Mouse (Mus musculus) layer of hippocampus, adult 9-11 months (tissue): Measurements from ENCODE around the gene Dtnb.

ENCODE experiments used
- DNase-seq: peaks from one replicate; pipeline ENCODE4 v3.0.0; 2022

The Dtnb gene

GRCm38 (mm10) chr12:3739749-3740704 is 167.8 kb downstream of the Dtnb start:
- no peak for DNase-seq

- no peak for DNase-seq
Observed at GRCm38 (mm10) chr12:3740705-3741081, 168.5 kb downstream of the Dtnb start.

DNA sequence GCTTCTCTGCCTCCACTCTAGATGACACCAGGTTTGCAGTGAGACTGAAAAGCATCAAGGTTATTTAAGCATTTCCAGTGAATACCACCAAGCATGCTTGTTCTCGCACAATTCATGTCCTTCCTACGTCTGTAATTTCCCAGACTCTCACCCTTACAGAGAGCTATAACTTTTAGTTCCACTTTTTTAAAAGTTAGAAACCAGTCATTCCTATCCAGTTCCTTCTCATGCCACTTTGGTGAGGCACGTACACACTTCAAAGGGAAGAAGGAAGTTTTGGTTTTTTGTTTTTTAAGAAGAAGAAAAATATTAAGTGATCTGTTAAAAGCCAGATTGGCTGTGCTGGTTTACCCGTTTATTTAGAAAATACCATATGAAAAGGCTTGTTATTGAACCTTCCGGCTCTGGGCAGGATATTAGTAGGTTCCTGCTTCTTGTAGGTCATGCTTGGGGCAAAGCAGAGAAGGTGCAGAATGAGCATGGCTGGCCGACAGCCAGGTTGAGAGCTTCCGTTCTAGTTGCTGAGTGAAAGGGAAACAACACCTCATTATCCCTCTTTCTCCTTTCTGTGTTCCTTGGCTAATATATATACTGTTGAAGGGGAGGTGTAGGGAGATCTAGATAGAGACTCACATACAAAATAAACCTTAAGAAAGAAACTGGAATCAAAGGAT is 173.4 kb downstream of the Dtnb start:
- DNase-seq = peak; percentile 42

- DNase-seq = no peak
Observed at GRCm38 (mm10) chr12:3746369-3746768, 174.2 kb downstream of the Dtnb start.

DNA sequence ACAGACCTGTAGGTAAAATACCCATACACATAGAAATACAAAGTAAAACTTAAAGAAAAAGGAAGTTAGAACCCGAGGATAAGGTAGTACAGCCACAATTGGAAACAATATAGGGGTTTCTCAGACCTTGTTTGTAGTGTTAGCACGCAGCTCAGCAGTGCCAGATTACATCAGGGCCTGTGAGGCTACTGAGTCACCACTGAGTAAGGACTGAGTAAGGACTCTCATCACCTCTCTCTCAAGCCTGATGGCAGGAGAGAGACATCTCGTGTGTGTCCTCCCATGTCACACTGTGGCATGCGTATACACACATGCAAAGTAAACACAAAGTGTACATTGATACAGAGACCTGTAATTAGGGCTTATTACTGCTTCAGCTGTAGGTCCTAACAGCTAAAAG is 175.4 kb downstream of the Dtnb start:
- no peak for DNase-seq

- no peak for DNase-seq
Observed at GRCm38 (mm10) chr12:3755522-3755921, 183.3 kb downstream of the Dtnb start.

DNA sequence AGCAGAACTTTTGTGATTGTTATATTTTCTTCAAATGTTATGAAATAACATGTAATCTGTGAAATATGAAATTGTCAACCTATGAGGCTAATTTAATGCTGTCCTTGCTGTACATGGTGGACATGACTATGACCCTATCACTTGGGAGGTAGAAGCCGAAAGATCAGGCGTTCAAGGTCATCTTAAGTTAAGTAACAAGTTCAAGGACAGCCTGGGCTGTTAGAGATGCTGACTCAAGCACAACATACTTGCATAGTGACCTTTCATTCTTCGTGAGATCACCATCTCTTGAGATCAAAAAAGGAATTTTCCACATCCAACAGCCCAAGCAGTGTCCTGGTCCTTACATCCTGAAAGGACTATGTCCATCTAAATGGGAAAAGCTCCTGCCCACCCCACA is 184.0 kb downstream of the Dtnb start:
- DNase-seq = no peak

DNA sequence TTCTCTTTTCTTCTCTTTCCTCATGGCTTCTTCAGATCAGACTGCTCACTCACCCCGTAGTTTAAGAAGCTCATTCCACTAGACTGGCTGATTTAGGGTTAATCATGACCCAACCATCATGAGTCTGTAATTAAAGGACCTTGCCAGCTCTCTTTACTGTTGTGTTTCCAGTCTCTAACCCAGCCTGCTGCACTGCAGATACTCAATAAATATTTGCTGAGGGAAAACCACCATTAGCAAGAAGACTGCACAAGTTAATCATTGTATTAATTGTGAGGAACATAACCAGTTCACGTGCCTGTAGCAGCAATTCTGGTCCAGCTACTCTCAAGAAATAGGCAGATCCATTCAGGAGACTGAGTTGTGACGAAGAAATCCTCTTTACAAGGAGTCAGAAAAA is 185.9 kb downstream of the Dtnb start:
- no peak for DNase-seq

DNA sequence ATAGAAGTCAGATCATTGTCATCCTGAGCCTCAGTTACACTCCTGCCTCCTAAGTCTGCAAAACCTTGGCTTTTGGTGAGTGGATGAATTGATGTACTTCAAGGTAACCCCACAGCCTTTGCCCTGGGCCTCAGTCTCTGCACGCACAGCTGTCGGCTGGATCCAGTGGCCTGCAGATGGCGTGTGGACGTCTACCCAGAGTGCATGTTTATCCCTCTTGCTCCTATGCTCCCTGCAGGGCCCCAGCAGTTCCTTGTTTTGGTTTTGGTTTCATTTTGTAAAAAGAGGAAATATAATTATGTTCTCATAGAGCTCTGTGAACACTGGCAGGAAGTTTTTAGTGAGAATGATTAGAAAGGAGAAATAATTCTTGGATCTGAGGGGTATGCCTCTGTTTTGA is 187.2 kb downstream of the Dtnb start:
- peak; percentile 60 for DNase-seq

GRCm38 (mm10) chr12:3760876-3761590 is 188.9 kb downstream of the Dtnb start:
- no peak for DNase-seq

DNA sequence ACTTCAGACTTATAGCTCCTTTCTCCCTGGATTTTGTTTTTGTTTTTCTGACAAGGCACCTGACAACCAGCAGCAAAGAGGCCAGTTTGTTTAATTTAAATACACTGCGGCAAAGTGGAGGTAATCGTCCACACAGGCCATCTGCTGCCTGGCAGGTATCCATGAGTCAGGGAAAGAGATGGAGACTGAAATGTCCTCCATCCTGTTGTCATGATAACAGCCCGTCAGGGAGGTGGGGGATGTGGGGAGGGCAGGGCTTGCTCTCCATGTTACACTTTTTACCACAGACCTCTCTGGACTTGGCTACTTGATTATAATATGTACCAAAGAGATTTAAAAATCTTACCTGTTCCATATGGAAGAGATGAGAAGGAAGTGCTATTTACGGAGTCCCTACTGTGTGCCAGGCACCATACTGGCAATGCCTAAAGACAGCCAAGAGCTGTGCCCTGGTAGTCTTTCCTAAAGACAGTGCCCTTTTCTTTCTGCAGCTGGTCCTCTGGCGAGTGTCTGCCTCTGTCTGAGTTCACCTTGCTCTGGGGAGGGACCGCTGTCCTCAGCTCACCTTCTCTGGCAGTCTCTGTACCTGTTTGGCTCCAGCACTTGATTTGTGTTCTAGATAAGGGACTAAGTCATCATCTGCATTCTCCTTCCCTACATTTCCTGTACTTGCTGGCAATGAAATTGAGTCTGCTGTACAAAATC is 189.6 kb downstream of the Dtnb start:
- DNase-seq = no peak

DNA sequence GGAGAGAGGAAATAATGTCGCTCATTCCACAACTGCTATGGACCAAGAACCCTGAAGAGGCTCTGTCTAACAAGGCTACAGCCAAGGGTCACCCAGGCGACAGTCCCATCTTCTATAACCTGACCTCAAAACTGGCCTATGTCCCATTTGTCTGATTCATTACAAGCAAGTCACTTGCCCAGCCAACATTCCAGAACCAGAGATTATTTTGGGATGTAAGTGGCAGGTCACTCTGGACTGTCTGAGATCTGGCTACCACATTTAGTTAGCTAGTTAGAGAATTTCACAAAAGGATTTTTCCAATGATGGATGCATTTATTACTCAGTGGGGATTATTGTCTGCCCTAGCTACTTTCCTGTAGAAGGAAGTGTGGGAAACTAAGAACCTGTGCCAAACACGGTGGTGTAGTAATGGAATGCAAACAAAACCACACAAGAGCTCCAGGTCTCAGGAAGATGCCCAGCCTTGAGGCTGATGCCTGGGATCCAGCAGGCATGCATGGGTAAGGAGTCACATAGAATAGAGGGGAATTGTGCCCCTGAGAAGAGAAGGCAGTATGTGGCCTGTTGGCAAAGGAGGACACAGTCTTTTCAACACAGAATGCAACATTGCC is 192.1 kb downstream of the Dtnb start:
- no peak for DNase-seq

DNA sequence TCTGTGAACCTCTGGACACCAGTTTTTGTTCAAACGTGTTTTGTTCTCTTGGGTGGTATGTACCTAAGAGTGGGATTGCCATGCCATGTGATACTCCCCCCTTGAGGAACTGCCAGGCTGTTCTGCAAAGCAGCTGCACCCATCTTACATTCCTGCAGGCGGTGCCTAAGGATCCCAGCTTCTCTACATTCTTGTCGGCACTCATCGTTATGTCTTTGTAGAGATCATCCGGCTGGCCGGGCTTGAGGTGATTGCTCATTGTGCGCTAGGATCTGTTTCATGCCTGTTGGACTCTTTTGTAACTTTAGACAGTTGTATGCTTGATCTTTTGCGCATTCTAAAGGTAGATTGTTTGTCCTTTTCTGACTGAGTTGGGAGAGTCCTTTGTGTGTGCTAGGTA is 195.2 kb downstream of the Dtnb start:
- no peak for DNase-seq

DNA sequence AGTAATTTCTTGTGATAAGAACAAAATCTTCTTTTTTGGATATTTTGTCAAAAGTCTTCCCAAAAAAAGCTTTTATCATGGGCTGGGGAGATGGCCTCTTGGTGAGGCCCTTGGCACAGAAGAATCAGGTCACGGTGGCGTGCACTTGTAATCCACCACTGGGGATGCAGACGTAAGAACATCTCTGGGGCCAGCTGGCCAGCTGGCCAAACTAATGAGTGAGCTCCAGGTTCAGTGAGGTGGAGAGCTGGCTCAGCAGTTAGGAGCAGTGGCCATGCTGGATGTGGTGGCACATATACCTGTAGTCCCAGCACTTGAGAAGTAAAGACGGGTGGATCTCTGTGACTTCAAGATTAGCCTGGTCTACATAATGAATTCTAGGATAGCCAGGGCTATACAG is 196.2 kb downstream of the Dtnb start:
- no peak for DNase-seq

- peak; percentile 78 for DNase-seq
Observed at GRCm38 (mm10) chr12:3770546-3770945, 198.4 kb downstream of the Dtnb start.

DNA sequence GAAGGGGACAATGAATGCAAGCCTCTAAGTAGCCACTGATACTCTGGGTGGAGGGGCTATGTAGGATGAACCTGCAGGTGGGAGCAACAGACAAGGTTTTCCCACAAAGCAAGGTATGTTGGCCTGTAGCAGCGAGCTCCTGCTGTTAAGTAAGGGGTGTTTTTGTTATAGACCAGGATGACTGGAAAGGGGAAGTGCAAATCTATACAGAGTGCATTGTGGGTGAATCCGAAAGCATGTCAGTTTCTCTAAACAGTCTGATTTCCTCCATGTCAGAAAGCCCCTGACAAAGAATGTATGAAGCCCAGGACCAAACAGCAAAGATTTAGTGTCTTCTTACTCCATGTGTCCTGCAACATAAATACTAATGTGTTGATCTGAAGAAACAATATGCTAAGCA is 198.9 kb downstream of the Dtnb start:
- no peak for DNase-seq

DNA sequence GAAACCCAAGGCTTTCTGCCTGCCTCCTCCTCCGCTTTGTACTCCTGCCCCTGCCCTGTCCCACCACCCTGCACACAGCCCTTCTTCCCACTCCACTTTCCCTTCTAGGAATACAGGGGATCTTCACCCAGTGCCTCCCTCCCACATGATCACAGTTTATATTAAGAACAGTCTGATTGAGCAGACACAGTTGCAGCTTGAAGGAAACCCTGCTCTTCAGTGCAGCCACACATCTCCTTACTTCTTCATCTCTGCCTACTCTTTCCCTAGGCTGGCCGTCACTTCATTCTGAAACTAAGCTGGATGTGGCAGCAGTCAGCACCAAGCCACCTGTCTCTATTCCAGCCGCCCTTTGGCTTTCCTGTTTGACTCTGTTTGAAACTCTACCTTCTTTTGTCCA is 201.5 kb downstream of the Dtnb start:
- DNase-seq = no peak

GRCm38 (mm10) chr12:3776015-3776414 is 203.8 kb downstream of the Dtnb start:
- DNase-seq = no peak

- no peak for DNase-seq
Observed at GRCm38 (mm10) chr12:3777682-3778081, 205.5 kb downstream of the Dtnb start.

GRCm38 (mm10) chr12:3778286-3778685 is 206.1 kb downstream of the Dtnb start:
- DNase-seq = no peak

DNA sequence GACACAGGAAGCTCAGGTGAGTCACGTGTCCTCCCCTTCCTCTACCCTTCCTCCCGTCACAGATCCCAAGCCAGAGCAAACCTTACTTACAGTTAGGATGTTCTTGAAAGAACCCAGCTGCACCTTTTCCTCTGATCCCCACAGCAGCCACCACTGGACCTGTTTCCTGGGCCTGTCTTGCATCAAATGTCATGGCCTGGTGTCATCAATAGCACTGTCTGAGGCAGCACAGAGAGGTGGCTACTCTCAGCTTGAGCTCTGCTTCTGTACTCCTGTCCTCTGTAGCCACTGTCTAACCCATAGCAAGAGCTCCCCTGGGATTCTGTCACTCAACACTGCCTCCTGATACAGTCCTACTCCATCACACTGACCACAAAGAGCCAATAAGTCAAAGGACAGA is 207.5 kb downstream of the Dtnb start:
- DNase-seq = no peak

DNA sequence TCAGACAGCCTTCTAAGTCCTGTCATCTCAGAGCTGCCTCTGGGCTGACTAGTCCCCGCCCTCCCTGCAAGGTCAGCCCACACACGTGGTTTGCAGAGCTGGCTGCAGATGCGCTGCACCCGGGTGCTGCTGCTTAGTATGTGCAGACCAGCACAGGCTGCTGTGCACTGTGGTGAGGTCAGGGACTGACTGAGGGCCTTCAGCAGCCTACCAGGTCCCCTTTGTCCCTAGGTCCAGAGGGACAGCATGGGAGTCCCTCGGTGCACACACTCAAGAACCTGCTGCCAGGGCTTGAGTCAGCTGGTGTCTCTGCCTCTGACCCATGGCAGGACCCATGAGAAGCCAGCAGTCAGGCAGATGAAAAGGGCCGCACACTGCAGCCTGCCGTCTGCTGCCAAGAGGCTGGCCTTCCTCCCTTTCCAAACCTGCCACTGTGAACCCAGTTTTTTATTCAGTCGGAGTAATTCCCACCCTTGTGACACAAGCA is 208.3 kb downstream of the Dtnb start:
- peak; percentile 91 for DNase-seq
